Mouse (Mus musculus): ENCODE data around the gene Rfx1. TPM values are rescaled to one million over a fixed set of nuclear protein-coding genes. Genes with fewer than 3 reads are reported as not detected.

Gene Rfx1
- polyA plus RNA-seq, 1 experiment from 2014 or later = 7.5 TPM

GRCm38 (mm10) chr8:84128277-84128676 lies 61.6 kb downstream of the Rfx1 start:
- Histone ChIP-seq H3K27me3 (ENCODE audit: control insufficient read depth, insufficient read depth, low read length) (peaks cover 8% of the 10 kb centered on the region; the same call in 1 of the 2 replicates), H3K4me1 (ENCODE audit: control insufficient read depth, insufficient read depth, low read length) (no peaks in the 10 kb centered on the region; the same call in 1 of the 2 replicates), H3K27ac (ENCODE audit: low read depth, low read length) (no peak overlapping the region), H3K9ac (ENCODE audit: low read depth, low read length) (no peak overlapping the region), H3K9me3 (replicated peaks; ENCODE audit: control insufficient read depth, low read length) (no peaks in the 10 kb centered on the region), H3K4me2 (no peak overlapping the region), H3K36me3 (ENCODE audit: control insufficient read depth, insufficient read depth, low read length) (peaks cover 8% of the 10 kb centered on the region; the same call in 1 of the 2 replicates), H3K4me3 (ENCODE audit: low read depth, low read length) (no peak overlapping the region)
- ATAC-seq (replicated peaks; ENCODE audit: insufficient number of reproducible peaks, low FRiP score, low TSS enrichment) = no peak
- 60% methylated on average over 8 of the region's 8 CpGs for WGBS (ENCODE audit: insufficient replicate concordance)

- Histone ChIP-seq H3K9me3 (replicated peaks; ENCODE audit: control insufficient read depth, low read length) (no peaks in the 10 kb centered on the region), H3K9ac (ENCODE audit: low read depth, low read length) (no peak overlapping the region), H3K4me2 (no peak overlapping the region), H3K36me3 (ENCODE audit: control insufficient read depth, insufficient read depth, low read length) (peaks cover 20% of the 10 kb centered on the region), H3K4me3 (ENCODE audit: low read depth, low read length) (no peak overlapping the region), H3K27ac (ENCODE audit: low read depth, low read length) (no peak overlapping the region), H3K4me1 (ENCODE audit: control insufficient read depth, insufficient read depth, low read length) (no peaks in the 10 kb centered on the region; the same call in 1 of the 2 replicates), H3K27me3 (ENCODE audit: control insufficient read depth, insufficient read depth, low read length) (peaks cover 8% of the 10 kb centered on the region; the same call in 1 of the 2 replicates)
- no peak for ATAC-seq (replicated peaks; ENCODE audit: insufficient number of reproducible peaks, low FRiP score, low TSS enrichment)
- WGBS (ENCODE audit: insufficient replicate concordance) = 38% methylated on average over 30 of the region's 30 CpGs
Measured at GRCm38 (mm10) chr8:84130806-84131205, 64.2 kb downstream of the Rfx1 start.

GRCm38 (mm10) chr8:84132225-84132624 lies 65.6 kb downstream of the Rfx1 start:
- Histone ChIP-seq H3K27ac (ENCODE audit: low read depth, low read length) (no peak overlapping the region), H3K9ac (ENCODE audit: low read depth, low read length) (no peak overlapping the region), H3K9me3 (replicated peaks; ENCODE audit: control insufficient read depth, low read length) (no peaks in the 10 kb centered on the region), H3K27me3 (ENCODE audit: control insufficient read depth, insufficient read depth, low read length) (peaks cover 8% of the 10 kb centered on the region; the same call in 1 of the 2 replicates), H3K4me3 (ENCODE audit: low read depth, low read length) (no peak overlapping the region), H3K4me2 (no peak overlapping the region), H3K4me1 (ENCODE audit: control insufficient read depth, insufficient read depth, low read length) (no peaks in the 10 kb centered on the region; the same call in 1 of the 2 replicates), H3K36me3 (ENCODE audit: control insufficient read depth, insufficient read depth, low read length) (peaks cover 28% of the 10 kb centered on the region)
- no peak for ATAC-seq (replicated peaks; ENCODE audit: insufficient number of reproducible peaks, low FRiP score, low TSS enrichment)
- 82% methylated on average over 8 of the region's 8 CpGs for whole genome bisulfite sequencing (ENCODE audit: insufficient replicate concordance)

DNA sequence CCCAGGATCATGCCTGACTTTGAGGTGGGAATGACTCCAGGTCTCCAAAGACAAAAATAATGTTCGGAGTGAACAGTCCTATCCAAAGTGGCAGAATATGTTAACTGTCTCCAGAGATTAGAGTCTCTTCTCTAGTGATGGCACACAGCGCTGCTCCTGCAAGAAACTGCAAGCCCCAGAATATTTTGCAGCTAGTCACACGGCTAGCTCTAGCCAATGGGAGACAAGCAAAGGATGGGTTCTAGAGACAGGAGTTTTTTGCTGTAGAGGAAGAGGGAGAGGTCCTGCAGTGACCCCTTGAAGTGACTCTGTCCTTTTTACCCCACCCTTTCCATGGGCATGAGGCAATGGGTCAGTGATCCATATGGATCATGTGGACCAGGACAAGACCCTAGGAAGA lies 71.2 kb downstream of the Rfx1 start:
- H3K36me3 ChIP-seq (ENCODE audit: control insufficient read depth, insufficient read depth, low read length) = peaks cover 53% of the 10 kb centered on the region
- 87% methylated on average over 3 of the region's 3 CpGs for WGBS (ENCODE audit: insufficient replicate concordance)

DNA sequence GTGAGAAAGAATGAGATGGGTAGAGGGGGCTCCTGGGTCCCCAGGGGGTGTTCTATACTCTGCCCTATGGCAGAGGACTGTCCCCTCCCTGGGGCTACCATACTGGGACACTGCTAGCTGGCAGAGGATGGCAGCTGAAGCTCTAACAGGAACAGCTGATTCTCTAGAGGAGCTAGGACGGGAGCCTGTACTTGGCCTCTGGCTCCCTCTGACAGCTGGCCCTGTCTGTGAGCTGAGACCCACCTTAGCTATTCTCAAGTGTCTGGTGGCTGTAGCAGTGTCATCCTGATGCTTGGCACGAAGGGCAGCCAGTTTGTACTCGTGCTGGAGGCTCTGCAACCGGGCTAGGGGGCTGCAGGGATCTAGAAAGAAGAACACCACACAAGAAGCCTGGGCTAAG lies 74.2 kb downstream of the Rfx1 start:
- H3K27me3 ChIP-seq (ENCODE audit: control insufficient read depth, insufficient read depth, low read length) = no peaks in the 10 kb centered on the region
- no peak overlapping the region for H3K9ac ChIP-seq (ENCODE audit: low read depth, low read length)
- H3K27ac ChIP-seq (ENCODE audit: low read depth, low read length) = no peak overlapping the region
- H3K4me3 ChIP-seq (ENCODE audit: low read depth, low read length) = no peak overlapping the region
- no peaks in the 10 kb centered on the region for H3K9me3 ChIP-seq (replicated peaks; ENCODE audit: control insufficient read depth, low read length)
- H3K4me2 ChIP-seq = no peak overlapping the region
- no peak for ATAC-seq (replicated peaks; ENCODE audit: insufficient number of reproducible peaks, low FRiP score, low TSS enrichment)
- WGBS (ENCODE audit: insufficient replicate concordance) = 79% methylated on average over 4 of the region's 4 CpGs
- no peaks in the 10 kb centered on the region for H3K4me1 ChIP-seq (ENCODE audit: control insufficient read depth, insufficient read depth, low read length)
- peaks cover 48% of the 10 kb centered on the region for H3K36me3 ChIP-seq (ENCODE audit: control insufficient read depth, insufficient read depth, low read length)

More for the DNA sequence above, 71.2 kb downstream of the Rfx1 start:
- no peak overlapping the region for H3K27ac ChIP-seq (ENCODE audit: low read depth, low read length)
- ATAC-seq (replicated peaks; ENCODE audit: insufficient number of reproducible peaks, low FRiP score, low TSS enrichment) = no peak
- H3K27me3 ChIP-seq (ENCODE audit: control insufficient read depth, insufficient read depth, low read length) = no peaks in the 10 kb centered on the region
- no peaks in the 10 kb centered on the region for H3K4me1 ChIP-seq (ENCODE audit: control insufficient read depth, insufficient read depth, low read length)
- H3K4me2 ChIP-seq = no peak overlapping the region
- H3K4me3 ChIP-seq (ENCODE audit: low read depth, low read length) = no peak overlapping the region
- H3K9ac ChIP-seq (ENCODE audit: low read depth, low read length) = no peak overlapping the region
- no peaks in the 10 kb centered on the region for H3K9me3 ChIP-seq (replicated peaks; ENCODE audit: control insufficient read depth, low read length)

- no peak overlapping the region for H3K4me3 ChIP-seq (ENCODE audit: low read depth, low read length)
- H3K4me1 ChIP-seq (ENCODE audit: control insufficient read depth, insufficient read depth, low read length) = peaks cover 15% of the 10 kb centered on the region
- H3K27ac ChIP-seq (ENCODE audit: low read depth, low read length) = no peak overlapping the region
- no peak overlapping the region for H3K9ac ChIP-seq (ENCODE audit: low read depth, low read length)
- WGBS (ENCODE audit: insufficient replicate concordance) = 88% methylated on average over 8 of the region's 8 CpGs
- no peaks in the 10 kb centered on the region for H3K27me3 ChIP-seq (ENCODE audit: control insufficient read depth, insufficient read depth, low read length)
- peaks cover 26% of the 10 kb centered on the region for H3K36me3 ChIP-seq (ENCODE audit: control insufficient read depth, insufficient read depth, low read length)
- no peaks in the 10 kb centered on the region for H3K9me3 ChIP-seq (replicated peaks; ENCODE audit: control insufficient read depth, low read length)
- no peak for ATAC-seq (replicated peaks; ENCODE audit: insufficient number of reproducible peaks, low FRiP score, low TSS enrichment)
- H3K4me2 ChIP-seq = no peak overlapping the region
Measured at GRCm38 (mm10) chr8:84144636-84145245, 78.1 kb downstream of the Rfx1 start.

MicroRNA genes within 50 kb of the gene (microRNA counts, 519-probe panel; counts per million panel counts)
- microRNA mmu-miR-709 = 1,955 counts per million, percentile 2 among the panel's probes with 10 or more counts

Small RNA genes lying within 50 kb of the gene (microRNA-seq; reads per million reads assigned to microRNA genes)
- gene Mir709 (ENCODE audit: borderline number of aligned reads) = not detected

Other genes with a start within 250 kb of the Rfx1 start
- 10.2 and 13.5 TPM in 2 replicates for gene Adgrl1, start 166.7 kb upstream of the Rfx1 start, polyA plus RNA-seq (2014; fragmentation: Nextera tagmentation; extraction: Ambion mirVana)
- 0.58 and 0.76 TPM in 2 replicates for gene Gm10644, start 111.6 kb upstream of the Rfx1 start, polyA plus RNA-seq (2014; fragmentation: Nextera tagmentation; extraction: Ambion mirVana)
- gene Asf1b, start 111.3 kb upstream of the Rfx1 start, polyA plus RNA-seq (2014; fragmentation: Nextera tagmentation; extraction: Ambion mirVana) = 69.4 and 72.2 TPM in 2 replicates
- gene Prkaca, start 93.8 kb upstream of the Rfx1 start, polyA plus RNA-seq (2014; fragmentation: Nextera tagmentation; extraction: Ambion mirVana) = 136 and 139 TPM in 2 replicates
- 8.1 and 10.1 TPM in 2 replicates for gene Samd1, start 69.2 kb upstream of the Rfx1 start, polyA plus RNA-seq (2014; fragmentation: Nextera tagmentation; extraction: Ambion mirVana)
- gene 1700067K01Rik, start 65.3 kb upstream of the Rfx1 start, polyA plus RNA-seq (2014; fragmentation: Nextera tagmentation; extraction: Ambion mirVana) = 0.42 and 0.52 TPM in 2 replicates
- gene 2210011C24Rik, start 54.7 kb upstream of the Rfx1 start, polyA plus RNA-seq (2014; fragmentation: Nextera tagmentation; extraction: Ambion mirVana) = 0.11 TPM in 1 of 2 replicates, not detected in the other
- gene Palm3, start 45.4 kb upstream of the Rfx1 start, polyA plus RNA-seq (2014; fragmentation: Nextera tagmentation; extraction: Ambion mirVana) = 0.57 and 0.77 TPM in 2 replicates
- gene Il27ra, start 24.2 kb upstream of the Rfx1 start, polyA plus RNA-seq (2014; fragmentation: Nextera tagmentation; extraction: Ambion mirVana) = 3.5 and 4.1 TPM in 2 replicates
- not detected in 2 replicates for gene Rln3, start 21.8 kb upstream of the Rfx1 start, polyA plus RNA-seq (2014; fragmentation: Nextera tagmentation; extraction: Ambion mirVana)
- 1.0 and 1.1 TPM in 2 replicates for gene Gm10643, start 1.7 kb upstream of the Rfx1 start, polyA plus RNA-seq (2014; fragmentation: Nextera tagmentation; extraction: Ambion mirVana)
- gene Dcaf15, start 37.9 kb downstream of the Rfx1 start, polyA plus RNA-seq (2014; fragmentation: Nextera tagmentation; extraction: Ambion mirVana) = 7.5 and 8.8 TPM in 2 replicates
- 0.14 TPM in 1 of 2 replicates, not detected in the other for gene Podnl1, start 59.2 kb downstream of the Rfx1 start, polyA plus RNA-seq (2014; fragmentation: Nextera tagmentation; extraction: Ambion mirVana)
- gene Cc2d1a, start 81.1 kb downstream of the Rfx1 start, polyA plus RNA-seq (2014; fragmentation: Nextera tagmentation; extraction: Ambion mirVana) = 11.1 and 12.6 TPM in 2 replicates
- gene 4930432K21Rik, start 81.2 kb downstream of the Rfx1 start, polyA plus RNA-seq (2014; fragmentation: Nextera tagmentation; extraction: Ambion mirVana) = 0.44 and 0.59 TPM in 2 replicates
- 1.4 and 2.8 TPM in 2 replicates for gene Nanos3, start 118.4 kb downstream of the Rfx1 start, polyA plus RNA-seq (2014; fragmentation: Nextera tagmentation; extraction: Ambion mirVana)
- 6.3 and 7.8 TPM in 2 replicates for gene Zswim4, start 170.2 kb downstream of the Rfx1 start, polyA plus RNA-seq (2014; fragmentation: Nextera tagmentation; extraction: Ambion mirVana)
- gene D8Ertd738e, start 182.9 kb downstream of the Rfx1 start, polyA plus RNA-seq (2014; fragmentation: Nextera tagmentation; extraction: Ambion mirVana) = 321 and 330 TPM in 2 replicates
- 45.3 and 50.7 TPM in 2 replicates for gene Mri1, start 190.5 kb downstream of the Rfx1 start, polyA plus RNA-seq (2014; fragmentation: Nextera tagmentation; extraction: Ambion mirVana)
- gene Ccdc130, start 203.5 kb downstream of the Rfx1 start, polyA plus RNA-seq (2014; fragmentation: Nextera tagmentation; extraction: Ambion mirVana) = 16.1 and 18.5 TPM in 2 replicates

Data from heart, embryonic 11.5 days (tissue).